Mouse (Mus musculus) heart, adult 11 months (tissue): ENCODE results near the gene Nr3c2.

Source experiments
- DNase-seq: peaks from one replicate; pipeline ENCODE4 v3.0.0; 2022

Nr3c2 gene

GRCm38 (mm10) chr8:77261215-77261614, 362.0 kb downstream of the Nr3c2 start:
- DNase-seq, result peak; percentile 85

- peak; percentile 52 for DNase-seq
Measured at GRCm38 (mm10) chr8:77262216-77263009, 363.2 kb downstream of the Nr3c2 start.

GRCm38 (mm10) chr8:77267941-77268405, 368.7 kb downstream of the Nr3c2 start:
- peak; percentile 94 for DNase-seq

GRCm38 (mm10) chr8:77272136-77272535, 372.9 kb downstream of the Nr3c2 start:
- no peak for DNase-seq

- DNase-seq, result peak; percentile 68
Measured at GRCm38 (mm10) chr8:77275571-77275970, 376.3 kb downstream of the Nr3c2 start.

GRCm38 (mm10) chr8:77276827-77277226, 377.6 kb downstream of the Nr3c2 start:
- peak; percentile 98 for DNase-seq

GRCm38 (mm10) chr8:77278246-77278645, 379.0 kb downstream of the Nr3c2 start:
- peak; percentile 64 for DNase-seq

GRCm38 (mm10) chr8:77279977-77280376, 380.7 kb downstream of the Nr3c2 start:
- DNase-seq, result peak; percentile 83

GRCm38 (mm10) chr8:77282605-77283236, 383.5 kb downstream of the Nr3c2 start:
- peak; percentile 76 for DNase-seq

GRCm38 (mm10) chr8:77284473-77284872, 385.2 kb downstream of the Nr3c2 start:
- DNase-seq, result no peak

GRCm38 (mm10) chr8:77288065-77288464, 388.8 kb downstream of the Nr3c2 start:
- no peak for DNase-seq

- DNase-seq, result no peak
Measured at GRCm38 (mm10) chr8:77288492-77288891, 389.2 kb downstream of the Nr3c2 start.

GRCm38 (mm10) chr8:77292120-77292519, 392.9 kb downstream of the Nr3c2 start:
- peak; percentile 76 for DNase-seq

GRCm38 (mm10) chr8:77292649-77293048, 393.4 kb downstream of the Nr3c2 start:
- peak; percentile 77 for DNase-seq

- DNase-seq, result no peak
Measured at GRCm38 (mm10) chr8:77294599-77294998, 395.4 kb downstream of the Nr3c2 start.
